Mouse (Mus musculus) lung, postnatal 0 days (tissue): ENCODE measurements around the gene Pcp2. TPM values are rescaled to one million over a fixed set of nuclear protein-coding genes. Genes with fewer than 3 reads are reported as not detected.

Experiments used
- ATAC-seq: fragments of 200-750 bp; cut with Nextera tagmentation; 2 replicates; pipeline ENCODE4 v1.8.0; 2017; ENCODE audit warnings: moderate library complexity
- DNase-seq: peaks from one replicate; pipeline ENCODE4 v3.0.0-alpha.2; 2016; ENCODE audit warnings: low spot score
- H3K27ac ChIP-seq: fragments of 300-500 bp; sonication (generic); 2 replicates; pipeline ENCODE4 v1.5.1; 2014; ENCODE audit warnings: antibody characterized with exemption, mild to moderate bottlenecking, low read length, mixed read lengths
- H3K27me3 ChIP-seq: fragments of 300-500 bp; sonication (generic); replicated peaks from 2 replicates; pipeline ENCODE4 v1.6.1; 2014; ENCODE audit warnings: low read length, mixed read lengths; ENCODE audit not compliant: insufficient read depth
- H3K36me3 ChIP-seq: fragments of 300-500 bp; sonication (generic); 2 replicates; pipeline ENCODE4 v1.6.1; 2014; ENCODE audit warnings: low read length, mixed read lengths; ENCODE audit not compliant: insufficient read depth
- H3K4me1 ChIP-seq: fragments of 300-500 bp; sonication (generic); 2 replicates; pipeline ENCODE4 v1.6.1; 2014; ENCODE audit warnings: antibody characterized with exemption, low read depth, low read length, mixed read lengths; ENCODE audit not compliant: insufficient read depth
- H3K4me2 ChIP-seq: fragments of 300-500 bp; sonication (generic); replicated peaks from 2 replicates; pipeline ENCODE4 v1.6.1; 2014; ENCODE audit warnings: low read depth, mild to moderate bottlenecking, low read length, moderate library complexity, mixed read lengths
- H3K4me3 ChIP-seq: fragments of 300-500 bp; sonication (generic); 2 replicates; pipeline ENCODE4 v1.5.1; 2014; ENCODE audit warnings: low read depth, low read length
- H3K9ac ChIP-seq: fragments of 300-500 bp; sonication (generic); replicated peaks from 2 replicates; pipeline ENCODE4 v1.6.1; 2014; ENCODE audit warnings: low read depth, mild to moderate bottlenecking
- H3K9me3 ChIP-seq: fragments of 300-500 bp; sonication (generic); 2 replicates; pipeline ENCODE4 v1.6.1; 2016; ENCODE audit warnings: low read length, mixed read lengths
- CTCF ChIP-seq: IDR thresholded peaks from 2 replicates; pipeline ENCODE4 v1.5.1; 2016; ENCODE audit warnings: antibody characterized with exemption, mild to moderate bottlenecking
- EP300 ChIP-seq: IDR thresholded peaks from 2 replicates; pipeline ENCODE4 v1.6.1; 2016; ENCODE audit warnings: antibody characterized with exemption, mild to moderate bottlenecking, control low read depth
- WGBS: fragments of 180-500 bp; shearing (Covaris S2); extraction: QIAGEN DNeasy Blood & Tissue Kit; methylation state at CpG from one replicate; pipeline ENCODE4 v1.1.7; 2014; 5-methylcytosine and 5-hydroxymethylcytosine counted together
- polyA plus RNA-seq: library from polyadenylated mRNA; unstranded; fragments of >200 nt; fragmentation: Nextera tagmentation; extraction: Ambion mirVana; gene quantifications from 2 replicates; pipeline ENCODE4 v1.2.1, GENCODE M21; 2015

Pcp2 gene
- polyA plus RNA-seq, 1 experiment from 2014 or later = not detected

GRCm38 (mm10) chr8:3579390-3580364 is 45.7 kb downstream of the Pcp2 start:
- H3K27me3 ChIP-seq = no peaks in the 10 kb centered on the region
- H3K9me3 ChIP-seq = no peaks in the 10 kb centered on the region
- ATAC-seq = no peak
- WGBS = 58% methylated on average over 9 of the region's 9 CpGs
- no peaks in the 10 kb centered on the region for H3K4me1 ChIP-seq
- H3K36me3 ChIP-seq = no peaks in the 10 kb centered on the region
- H3K4me3 ChIP-seq = no peak overlapping the region
- H3K4me2 ChIP-seq = no peak overlapping the region
- no peak for DNase-seq
- TF ChIP-seq CTCF (no peak), EP300 (no peak)
- H3K9ac ChIP-seq = no peak overlapping the region
- no peak overlapping the region for H3K27ac ChIP-seq

- Histone ChIP-seq H3K27me3 (no peaks in the 10 kb centered on the region), H3K36me3 (no peaks in the 10 kb centered on the region), H3K27ac (no peak overlapping the region), H3K4me2 (no peak overlapping the region), H3K9me3 (no peaks in the 10 kb centered on the region), H3K9ac (no peak overlapping the region), H3K4me1 (no peaks in the 10 kb centered on the region), H3K4me3 (no peak overlapping the region)
- ATAC-seq = 0 out of 2 replicates have a peak, but pooled peaks have one; percentile 38
- 53% methylated on average over 15 of the region's 15 CpGs for WGBS
- TF ChIP-seq CTCF (no peak), EP300 (no peak)
- DNase-seq = peak; percentile 26
These were observed 49.0 kb downstream of the Pcp2 start for GRCm38 (mm10) chr8:3576211-3576960.

GRCm38 (mm10) chr8:3574546-3574945 is 50.8 kb downstream of the Pcp2 start:
- H3K27me3 ChIP-seq = no peaks in the 10 kb centered on the region
- H3K4me2 ChIP-seq = no peak overlapping the region
- H3K4me3 ChIP-seq = no peak overlapping the region
- TF ChIP-seq EP300 (no peak), CTCF (no peak)
- no peak for ATAC-seq
- WGBS = 83% methylated on average over 3 of the region's 3 CpGs
- no peak overlapping the region for H3K9ac ChIP-seq
- no peak for DNase-seq
- H3K4me1 ChIP-seq = no peaks in the 10 kb centered on the region
- H3K27ac ChIP-seq = no peak overlapping the region
- H3K36me3 ChIP-seq = no peaks in the 10 kb centered on the region
- H3K9me3 ChIP-seq = no peaks in the 10 kb centered on the region

Other genes starting within 250 kb of the Pcp2 start
- 5.8 and 6.1 TPM in 2 replicates for gene Arhgef18, start 232.5 kb downstream of the Pcp2 start, polyA plus RNA-seq
- gene Pex11g, start 157.9 kb downstream of the Pcp2 start, polyA plus RNA-seq = 7.8 and 9.1 TPM in 2 replicates
- not detected in 2 replicates for gene Tex45, start 154.7 kb downstream of the Pcp2 start, polyA plus RNA-seq
- 29.8 and 31.6 TPM in 2 replicates for gene Zfp358, start 132.4 kb downstream of the Pcp2 start, polyA plus RNA-seq
- gene Mcoln1, start 125.1 kb downstream of the Pcp2 start, polyA plus RNA-seq = 38.5 and 40.0 TPM in 2 replicates
- gene Pnpla6, start 110.2 kb downstream of the Pcp2 start, polyA plus RNA-seq = 18.1 and 19.0 TPM in 2 replicates
- 0.25 and 0.36 TPM in 2 replicates for gene C330021F23Rik, start 57.6 kb downstream of the Pcp2 start, polyA plus RNA-seq
- 5.7 and 6.5 TPM in 2 replicates for gene Camsap3, start 38.3 kb downstream of the Pcp2 start, polyA plus RNA-seq
- 34.2 and 37.3 TPM in 2 replicates for gene Xab2, start 4.2 kb downstream of the Pcp2 start, polyA plus RNA-seq
- 117 and 119 TPM in 2 replicates for gene Pet100, start 4.0 kb downstream of the Pcp2 start, polyA plus RNA-seq
- gene Stxbp2, start 5.4 kb upstream of the Pcp2 start, polyA plus RNA-seq = 87.1 and 94.2 TPM in 2 replicates
- gene Retn, start 30.2 kb upstream of the Pcp2 start, polyA plus RNA-seq = not detected in 2 replicates
- gene Mcemp1, start 40.2 kb upstream of the Pcp2 start, polyA plus RNA-seq = 19.3 and 20.2 TPM in 2 replicates
- 6.9 and 9.1 TPM in 2 replicates for gene Fcor, start 46.8 kb upstream of the Pcp2 start, polyA plus RNA-seq
- gene Trappc5, start 50.8 kb upstream of the Pcp2 start, polyA plus RNA-seq = 29.2 and 30.0 TPM in 2 replicates
- gene Fcer2a, start 68.6 kb upstream of the Pcp2 start, polyA plus RNA-seq = 0.14 and 1.2 TPM in 2 replicates
- 0.88 and 1.1 TPM in 2 replicates for gene Clec4g, start 95.1 kb upstream of the Pcp2 start, polyA plus RNA-seq
- 0.64 and 0.72 TPM in 2 replicates for gene Cd209a, start 123.4 kb upstream of the Pcp2 start, polyA plus RNA-seq
- gene Cd209e, start 228.8 kb upstream of the Pcp2 start, polyA plus RNA-seq = not detected in 2 replicates